Mouse (Mus musculus) left cerebral cortex, postnatal 4 days (tissue): ENCODE measurements around the gene Cdh13. TPM values are rescaled to one million over a fixed set of nuclear protein-coding genes. Genes with fewer than 3 reads are reported as not detected.

Experiments
- DNase-seq: peaks from one replicate; pipeline ENCODE4 v3.0.0-alpha.2; 2022
- intact Hi-C: fragments of 180-260 bp; cut with DNase I; formaldehyde crosslinking; loops from one replicate; pipeline ENCODE4 v1.15.1; 2025
- total RNA-seq, 2 experiments: library from RNA; stranded (reverse); gene quantifications; 2 replicates each; pipeline ENCODE4 v1.2.3; 2021

Gene Cdh13
- total RNA-seq: 100 to 1,000 TPM; 173 to 179 TPM

DNA sequence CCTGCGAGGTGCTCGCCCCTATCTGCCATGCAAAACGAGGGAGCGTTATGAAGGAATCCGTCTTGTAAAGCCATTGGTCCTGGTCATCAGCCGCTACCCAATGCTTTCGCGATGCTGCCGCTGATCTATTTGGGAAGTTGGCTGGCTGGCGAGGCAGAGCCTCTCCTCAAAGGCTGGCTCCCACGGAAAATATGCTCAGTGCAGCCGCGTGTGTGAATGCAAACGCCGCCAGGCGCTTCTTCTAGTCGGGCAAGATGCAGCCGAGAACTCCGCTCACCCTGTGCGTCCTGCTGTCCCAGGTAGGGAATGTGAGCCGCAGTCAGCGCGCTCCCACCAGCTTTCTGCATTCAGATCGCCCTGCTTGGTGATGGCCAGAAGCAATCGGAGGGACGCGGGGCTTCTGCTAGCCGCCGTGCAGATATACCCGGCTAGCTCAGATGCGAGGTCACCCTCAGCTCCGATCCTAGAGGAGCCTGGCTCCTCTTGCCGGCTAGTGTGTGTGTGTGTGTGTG is at the start of gene Cdh13:
Gene Cdh13 (plus strand): TSS at position 134 of the 512 bp plus-strand sequence.
- intact Hi-C loops: loop anchor here (10.0 kb wide), 2 partner anchors 161 to 349 kb away; no protein-coding TSS in a partner anchor
- DNase-seq: peak; percentile 67

- intact Hi-C loops: no loop called here
- no peak for DNase-seq
These were observed 47.9 kb upstream of the Cdh13 start for GRCm38 (mm10) chr8:118235626-118236025.

DNA sequence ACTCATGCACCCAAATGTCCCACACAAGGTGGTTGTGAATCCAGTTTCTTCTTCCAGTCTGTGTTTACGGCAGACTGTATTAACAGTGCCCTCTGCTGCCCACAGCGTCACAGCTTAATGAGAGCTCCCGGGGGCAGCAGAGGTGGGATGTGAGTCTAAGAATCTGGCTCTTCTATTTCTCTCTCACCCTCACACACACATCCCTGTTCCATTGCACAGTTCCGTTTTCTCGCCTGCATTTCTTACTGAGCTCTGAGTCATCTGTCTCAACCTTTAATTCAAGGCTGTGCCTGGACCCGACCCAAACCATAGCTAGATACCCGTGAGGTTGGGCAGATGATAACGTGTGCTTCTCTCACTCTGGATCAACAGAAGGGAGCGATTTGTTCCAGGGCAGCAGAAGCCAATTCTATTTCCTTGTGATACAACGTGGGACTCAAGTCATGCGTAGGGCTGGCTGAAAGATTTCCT is 46.3 kb upstream of the Cdh13 start:
- intact Hi-C loops: no loop called here
- peak; percentile 61 for DNase-seq

DNA sequence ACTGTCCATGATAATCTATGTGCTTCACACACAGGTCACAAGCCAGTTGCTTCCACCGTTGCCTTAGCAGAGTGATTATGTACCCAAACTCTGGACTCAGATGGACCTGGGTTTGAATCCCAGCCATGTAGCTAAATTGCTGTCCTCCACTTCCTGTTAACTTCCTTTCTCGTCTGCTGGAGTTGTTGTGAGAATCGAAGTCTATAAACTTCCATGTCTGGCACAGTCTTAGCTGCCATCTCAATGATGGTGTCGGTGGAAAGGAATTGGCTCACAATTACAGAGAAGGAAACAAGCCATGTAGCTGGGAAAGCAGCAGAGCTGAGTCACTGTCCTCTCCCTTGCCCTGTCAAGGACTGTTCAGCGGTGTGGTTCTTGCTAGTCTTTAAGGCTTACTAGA is 45.4 kb upstream of the Cdh13 start:
- intact Hi-C loops: no loop called here
- DNase-seq: no peak

- intact Hi-C loops: no loop called here
- no peak for DNase-seq
These were observed 44.3 kb upstream of the Cdh13 start for GRCm38 (mm10) chr8:118239186-118239585.

- intact Hi-C loops: no loop called here
- DNase-seq: no peak
These were observed 34.2 kb upstream of the Cdh13 start for GRCm38 (mm10) chr8:118249319-118249718.

DNA sequence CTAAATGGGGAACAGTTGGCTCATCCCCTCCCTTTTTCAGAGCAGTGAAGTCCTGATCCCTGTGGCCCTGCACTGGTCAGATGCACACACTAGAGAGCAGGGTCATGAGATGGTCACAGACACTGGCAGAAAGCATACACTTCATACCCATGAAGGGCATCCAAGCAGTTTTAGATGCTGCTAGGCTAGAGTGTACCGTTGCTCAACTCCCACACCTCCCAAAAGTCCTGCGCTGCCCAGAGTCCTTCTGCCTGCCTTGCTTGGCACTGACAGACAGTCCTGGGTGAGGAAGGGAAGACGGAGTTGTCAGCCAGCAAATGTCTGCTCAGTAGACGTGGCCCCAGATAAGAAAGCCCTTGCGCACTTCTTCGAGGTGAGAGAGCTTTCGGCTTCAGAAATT is 33.6 kb upstream of the Cdh13 start:
- no peak for DNase-seq
- intact Hi-C loops: no loop called here

GRCm38 (mm10) chr8:118263117-118263516 is 20.4 kb upstream of the Cdh13 start:
- no peak for DNase-seq
- intact Hi-C loops: no loop called here

GRCm38 (mm10) chr8:118270751-118271402 is 12.7 kb upstream of the Cdh13 start:
- intact Hi-C loops: loop anchor here (10.0 kb wide), 1 partner anchor 626 kb away; no protein-coding TSS in a partner anchor
- DNase-seq: peak; percentile 85

DNA sequence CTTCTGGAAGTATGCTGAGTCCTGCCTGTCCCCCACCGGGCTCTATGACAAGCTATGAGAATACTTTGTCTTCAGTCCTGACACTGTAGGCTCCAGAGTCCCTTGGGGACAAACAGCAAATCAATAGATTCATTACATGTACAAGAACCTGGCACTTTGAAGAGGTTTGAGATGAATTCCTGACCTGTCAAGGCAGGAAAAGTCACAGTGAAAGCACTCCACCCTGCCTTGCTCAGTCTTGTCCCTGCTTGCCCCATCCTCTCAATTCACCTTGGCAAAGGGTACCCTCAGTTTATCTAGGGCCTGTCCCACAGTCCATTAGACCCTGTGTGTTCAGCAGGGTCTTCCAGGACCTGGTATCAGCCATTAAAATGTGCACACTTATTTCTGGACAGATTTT is 11.0 kb upstream of the Cdh13 start:
- intact Hi-C loops: loop anchor here (10.0 kb wide), 1 partner anchor 628 kb away; no protein-coding TSS in a partner anchor
- DNase-seq: no peak

DNA sequence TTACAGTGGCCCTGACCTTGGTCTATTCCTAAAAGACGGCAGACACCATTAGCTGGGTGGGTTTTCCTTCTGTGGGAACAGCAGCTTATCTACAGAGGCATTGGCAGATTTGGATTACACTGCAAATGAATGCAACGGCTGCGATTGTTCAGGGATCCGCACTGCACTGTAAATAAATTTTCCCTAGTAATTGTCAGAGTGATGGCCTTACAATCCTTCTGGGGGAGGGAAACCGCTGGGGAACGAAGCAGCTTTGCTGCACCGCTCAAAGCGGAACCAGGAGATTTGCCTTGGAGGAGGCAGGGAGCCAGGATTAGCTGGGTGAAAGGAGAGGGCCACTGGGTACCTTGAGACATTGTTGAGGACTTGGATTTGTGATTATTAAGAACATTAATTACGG is 9.3 kb upstream of the Cdh13 start:
- no peak for DNase-seq

GRCm38 (mm10) chr8:118274688-118275087 is 8.8 kb upstream of the Cdh13 start:
- DNase-seq: peak; percentile 83
- intact Hi-C loops: loop anchor here (10.0 kb wide), 1 partner anchor 630 kb away; no protein-coding TSS in a partner anchor

More for the DNA sequence above, 9.3 kb upstream of the Cdh13 start:
- intact Hi-C loops: loop anchor here (10.0 kb wide), 1 partner anchor 629 kb away; no protein-coding TSS in a partner anchor

DNA sequence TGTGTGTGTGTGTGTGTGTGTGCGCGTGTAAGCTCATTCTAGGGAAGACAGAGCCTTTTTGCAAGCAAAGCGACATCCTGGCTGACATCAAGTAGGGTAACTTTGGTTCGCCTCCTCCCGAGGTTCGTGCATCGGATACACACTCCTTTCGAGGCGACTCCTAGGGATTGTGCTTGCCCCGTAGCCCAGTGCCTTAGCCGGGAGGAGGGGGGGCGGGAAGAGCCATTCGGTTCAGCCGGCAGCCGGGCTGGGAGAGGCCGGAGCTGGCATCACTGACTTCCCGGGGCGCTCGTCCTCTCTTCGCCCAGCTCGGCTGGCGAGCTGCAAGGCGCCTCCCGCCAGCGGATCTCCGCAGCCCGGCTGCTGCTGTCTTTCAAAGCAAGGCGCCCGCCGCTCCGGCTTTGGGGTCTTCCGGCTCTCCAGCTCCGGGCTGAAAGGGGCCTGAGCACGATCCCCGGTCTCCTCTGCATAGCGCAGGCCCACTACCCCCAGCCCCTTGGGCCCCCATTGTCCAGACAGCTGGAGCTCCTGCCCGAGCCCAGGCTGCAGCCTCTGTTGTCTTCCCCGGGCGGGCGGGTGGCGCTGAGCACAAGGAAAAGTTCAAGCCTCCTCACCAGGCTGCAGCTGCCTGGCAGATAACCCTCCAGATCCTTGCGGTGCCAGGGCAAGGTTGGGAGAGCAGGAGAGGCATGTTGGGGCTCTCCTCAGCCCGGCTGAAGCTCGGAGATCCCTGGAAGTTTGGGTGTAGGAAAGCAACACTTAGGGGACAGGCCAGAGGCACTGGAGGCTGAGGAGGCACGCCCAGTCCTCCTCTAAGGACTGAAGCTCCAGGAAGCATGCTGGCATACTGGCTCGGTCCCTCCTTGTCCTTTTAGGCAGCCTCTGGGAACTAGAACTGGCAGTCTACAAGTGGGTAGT is 838 bp downstream of the Cdh13 start:
- peak; percentile 58 for DNase-seq
- intact Hi-C loops: loop anchor here (5.0 to 10.0 kb wide), 3 partner anchors 160 to 568 kb away; no protein-coding TSS in a partner anchor

- DNase-seq: no peak
- intact Hi-C loops: loop anchor here (5.0 to 10.0 kb wide), 3 partner anchors 159 to 567 kb away; no protein-coding TSS in a partner anchor
These were observed 2.2 kb downstream of the Cdh13 start for GRCm38 (mm10) chr8:118285596-118286281.

- intact Hi-C loops: loop anchor here (5.0 to 10.0 kb wide), 3 partner anchors 158 to 566 kb away; no protein-coding TSS in a partner anchor
- no peak for DNase-seq
These were observed 3.0 kb downstream of the Cdh13 start for GRCm38 (mm10) chr8:118286282-118287180.

- DNase-seq: peak; percentile 42
- intact Hi-C loops: loop anchor here (5.0 to 10.0 kb wide), 3 partner anchors 157 to 565 kb away; no protein-coding TSS in a partner anchor
These were observed 4.0 kb downstream of the Cdh13 start for GRCm38 (mm10) chr8:118287496-118287895.

- intact Hi-C loops: loop anchor here (5.0 to 10.0 kb wide), 3 partner anchors 156 to 564 kb away; no protein-coding TSS in a partner anchor
These were observed 4.9 kb downstream of the Cdh13 start for GRCm38 (mm10) chr8:118288259-118288952.

DNA sequence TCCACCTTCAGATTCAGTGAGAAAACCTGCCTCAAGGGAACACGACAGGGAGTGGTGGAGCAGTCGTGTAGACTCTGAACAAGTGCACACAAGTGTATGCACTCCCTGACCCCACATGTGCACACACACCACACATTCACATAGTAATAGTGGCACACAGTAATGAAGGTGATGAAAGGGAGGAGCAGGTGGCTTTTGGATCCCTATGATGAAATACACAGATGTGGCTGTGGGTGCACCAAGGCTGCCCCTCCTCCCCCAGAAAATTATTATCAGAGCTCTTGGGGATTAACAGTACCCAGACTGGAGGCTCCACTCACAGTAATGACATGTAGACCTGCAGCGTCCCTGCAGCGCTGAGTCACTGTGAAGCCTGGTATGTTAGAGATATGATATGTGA is 5.6 kb downstream of the Cdh13 start:
- DNase-seq: no peak
- intact Hi-C loops: loop anchor here (5.0 to 10.0 kb wide), 3 partner anchors 156 to 563 kb away; no protein-coding TSS in a partner anchor

More at GRCm38 (mm10) chr8:118288259-118288952, 4.9 kb downstream of the Cdh13 start:
- DNase-seq: peak; percentile 69
